Mouse (Mus musculus) brain, embryonic 18.5 days (tissue): ENCODE measurements around the gene Sult2a5.

ENCODE experiments used
- DNase-seq: peaks from one replicate; pipeline ENCODE4 v3.0.0-alpha.2; 2012; ENCODE audit warnings: low read depth, low spot score

Sult2a5 gene

DNA sequence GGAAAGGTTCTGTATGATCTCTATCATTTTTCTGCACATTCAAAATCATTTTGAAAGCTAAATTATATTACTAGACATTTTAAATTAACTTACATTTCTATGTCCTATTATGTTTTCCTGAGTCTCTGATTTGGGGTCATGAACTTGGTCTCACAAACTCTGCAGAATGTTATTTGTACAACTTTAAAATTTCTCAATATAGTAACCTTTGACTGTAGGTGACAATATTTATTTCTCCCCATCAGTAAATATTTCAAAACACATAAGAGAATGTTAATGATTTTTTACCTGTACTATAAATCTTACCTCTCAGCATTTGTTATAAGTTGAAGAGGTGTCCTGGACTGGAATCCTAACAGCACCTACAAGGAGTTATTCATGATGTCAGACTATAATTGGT, at the start of gene Sult2a5:
Sult2a5 (plus strand) TSS at position 301 of the 400 bp plus-strand sequence.
- no peak for DNase-seq
